Mouse (Mus musculus) cerebellum, adult 2 months (tissue): Measurements from ENCODE around the gene Calhm2. TPM values are rescaled to one million over a fixed set of nuclear protein-coding genes. Genes with fewer than 3 reads are reported as not detected.

Experiments used
- DNase-seq, 2 experiments: peaks; one replicate each; pipeline ENCODE4 v3.0.0; 2021
- H3K27ac ChIP-seq: fragments of 200-500 bp; 2 replicates; pipeline ENCODE4 v1.5.1; 2012; ENCODE audit warnings: low read length, control low read depth, inconsistent platforms; ENCODE audit not compliant: insufficient read depth
- H3K27me3 ChIP-seq: fragments of 200-500 bp; 2 replicates; pipeline ENCODE4 v1.6.1; 2012; ENCODE audit warnings: inconsistent platforms, mild to moderate bottlenecking, low read length, moderate library complexity; ENCODE audit not compliant: control insufficient read depth, insufficient read depth
- H3K4me1 ChIP-seq: fragments of 200-500 bp; 2 replicates; pipeline ENCODE4 v1.6.1; 2011; ENCODE audit warnings: low read length; ENCODE audit not compliant: control insufficient read depth, insufficient read depth
- H3K4me3 ChIP-seq: fragments of 200-500 bp; replicated peaks from 2 replicates; pipeline ENCODE3; 2011; ENCODE audit warnings: mild to moderate bottlenecking, low read depth, low read length, control low read depth; ENCODE audit not compliant: insufficient read depth
- CTCF ChIP-seq: fragments of 200-500 bp; IDR thresholded peaks from 2 replicates; pipeline ENCODE4 v1.5.1; 2011; ENCODE audit warnings: low read depth, mild to moderate bottlenecking, control low read depth, low read length, moderate library complexity, borderline replicate concordance; ENCODE audit not compliant: insufficient read depth
- POLR2A ChIP-seq: fragments of 200-500 bp; IDR thresholded peaks from 2 replicates; pipeline ENCODE4 v1.6.1; 2011; ENCODE audit warnings: low read length, control low read depth, borderline replicate concordance; ENCODE audit not compliant: insufficient read depth
- WGBS: fragments of 180-500 bp; shearing (Covaris S2); methylation state at CpG from one replicate; pipeline ENCODE4 v1.1.7; 2018; 5-methylcytosine and 5-hydroxymethylcytosine counted together
- polyA plus RNA-seq: library from polyadenylated mRNA; depleted of rRNA; stranded (reverse); fragments of >200 nt; gene quantifications from 2 replicates; pipeline ENCODE4 v1.2.3, GENCODE M21; 2012

Calhm2 gene
- polyA plus RNA-seq, 1 experiment: 1.3 TPM

DNA sequence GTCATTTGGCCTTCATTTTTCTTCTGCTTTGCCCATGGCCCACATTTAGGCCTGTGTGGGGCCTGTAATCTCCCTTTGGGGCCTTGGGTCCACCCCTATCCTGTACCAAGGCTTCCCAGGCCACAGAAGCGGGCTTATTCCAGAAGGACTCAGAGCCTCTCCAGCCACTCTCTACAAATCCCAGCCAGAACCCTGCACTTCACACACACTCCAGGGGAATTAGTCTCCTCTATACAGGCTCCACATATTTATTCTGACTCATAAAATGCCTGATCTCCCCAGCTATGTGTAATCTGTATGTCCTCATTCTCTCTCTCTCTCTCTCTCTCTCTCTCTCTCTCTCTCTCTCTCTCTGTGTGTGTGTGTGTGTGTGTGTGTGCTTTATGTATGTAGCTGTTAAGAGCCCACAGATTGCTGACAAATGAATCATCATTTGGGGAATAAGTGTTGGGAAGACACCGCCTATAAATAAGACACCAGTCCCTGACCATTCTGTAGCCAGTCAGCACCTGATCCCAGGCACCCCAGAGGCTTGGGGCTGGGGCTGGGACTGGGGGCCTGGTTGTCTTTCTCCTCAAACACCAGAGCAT is 38.9 kb upstream of the Calhm2 start:
- no peak for DNase-seq
- no peak for TF ChIP-seq POLR2A
- TF ChIP-seq CTCF: no peak
- WGBS: 91% methylated on average over 2 of the region's 2 CpGs

DNA sequence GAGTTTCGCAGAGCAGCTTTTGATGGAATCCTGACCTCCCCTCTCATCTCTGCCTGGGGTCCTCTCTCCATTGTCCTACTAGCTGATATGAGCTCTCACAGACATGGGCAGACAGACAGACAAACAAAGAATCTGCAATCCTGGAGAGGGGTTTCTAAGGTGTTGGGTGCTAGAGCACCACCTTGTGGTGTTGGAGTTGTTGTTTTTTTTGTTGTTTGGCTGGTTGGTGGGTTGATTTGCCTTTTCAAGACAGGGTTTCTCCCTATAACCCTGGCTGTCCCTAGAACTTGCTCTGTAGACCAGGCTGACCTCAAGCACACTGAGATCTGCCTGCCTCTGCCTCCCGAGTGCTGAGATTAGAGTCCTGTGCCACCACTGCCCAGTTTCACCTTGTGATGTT is 37.4 kb upstream of the Calhm2 start:
- Histone ChIP-seq H3K4me1 (no peaks in the 10 kb centered on the region; the same call in 1 of the 2 replicates), H3K27me3 (no peaks in the 10 kb centered on the region), H3K27ac (no peak overlapping the region), H3K4me3 (no peak overlapping the region)
- whole genome bisulfite sequencing: 82% methylated on average over 2 of the region's 2 CpGs
- TF ChIP-seq CTCF (no peak), POLR2A (no peak)
- DNase-seq: no peak

More for the DNA sequence above, 38.9 kb upstream of the Calhm2 start:
- peaks cover 2% of the 10 kb centered on the region; the same call in 1 of the 2 replicates for H3K4me1 ChIP-seq
- no peak overlapping the region for H3K27ac ChIP-seq
- no peaks in the 10 kb centered on the region for H3K27me3 ChIP-seq
- H3K4me3 ChIP-seq: no peak overlapping the region

DNA sequence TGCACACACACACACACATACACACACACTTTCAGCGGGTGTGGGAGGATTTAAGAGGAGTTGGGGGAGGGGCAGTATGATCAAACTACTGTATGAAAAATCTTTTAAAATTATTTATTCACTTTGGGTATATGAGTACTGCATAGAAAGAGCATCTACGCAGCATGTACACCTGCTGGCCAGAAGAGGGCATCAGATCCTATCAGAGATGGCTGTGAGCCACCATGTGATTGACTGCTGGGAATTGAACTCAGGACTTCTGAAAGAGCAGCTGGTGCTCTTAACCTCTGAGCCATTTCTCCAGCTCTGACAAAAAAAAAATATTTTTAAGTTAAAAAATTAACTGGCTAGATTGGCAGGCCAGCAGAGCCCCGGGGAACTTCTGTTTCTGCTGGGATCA is 36.4 kb upstream of the Calhm2 start:
- Histone ChIP-seq H3K4me1 (no peaks in the 10 kb centered on the region; the same call in 1 of the 2 replicates), H3K4me3 (no peak overlapping the region), H3K27me3 (no peaks in the 10 kb centered on the region), H3K27ac (no peak overlapping the region)
- peak in 1 of 2 experiments; percentile 67 for DNase-seq
- TF ChIP-seq CTCF (peak; percentile 72), POLR2A (no peak)
- WGBS: 54% methylated on average over 3 of the region's 3 CpGs

DNA sequence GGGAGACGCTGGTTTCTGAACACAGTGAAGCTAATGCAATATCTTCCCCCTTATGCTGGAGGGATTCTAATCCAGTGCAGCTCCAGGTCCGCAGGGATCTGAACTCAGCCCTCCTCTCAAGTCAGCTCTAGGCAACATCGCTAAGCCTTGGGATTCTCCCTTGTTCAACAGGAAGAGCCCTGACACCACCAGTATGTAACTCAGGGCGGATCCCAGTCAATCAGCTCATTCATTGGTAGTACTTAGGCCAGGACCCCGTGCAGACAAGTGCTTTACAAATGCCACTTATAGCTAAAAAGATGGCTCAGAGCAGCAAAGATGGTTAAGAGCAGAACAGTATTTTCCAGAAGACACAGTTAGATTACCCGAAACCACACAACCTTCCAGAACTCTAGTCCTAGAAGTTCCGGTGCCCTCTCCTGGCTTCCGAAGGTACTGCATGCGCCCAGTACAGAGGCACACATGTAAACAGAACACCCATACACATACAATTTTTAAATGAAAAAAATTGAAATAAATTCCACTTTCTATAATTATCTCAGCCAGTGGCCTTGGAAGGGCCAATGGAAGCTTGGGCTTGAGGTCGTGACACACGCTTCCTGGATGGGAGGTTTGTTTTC is 30.8 kb upstream of the Calhm2 start:
- Histone ChIP-seq H3K4me1 (no peaks in the 10 kb centered on the region), H3K27me3 (no peaks in the 10 kb centered on the region), H3K27ac (no peak overlapping the region), H3K4me3 (no peak overlapping the region)
- no peak for TF ChIP-seq POLR2A
- TF ChIP-seq CTCF: peak; percentile 89
- DNase-seq: peak; percentile 73 to 88
- 21% methylated on average over 11 of the region's 11 CpGs for WGBS

DNA sequence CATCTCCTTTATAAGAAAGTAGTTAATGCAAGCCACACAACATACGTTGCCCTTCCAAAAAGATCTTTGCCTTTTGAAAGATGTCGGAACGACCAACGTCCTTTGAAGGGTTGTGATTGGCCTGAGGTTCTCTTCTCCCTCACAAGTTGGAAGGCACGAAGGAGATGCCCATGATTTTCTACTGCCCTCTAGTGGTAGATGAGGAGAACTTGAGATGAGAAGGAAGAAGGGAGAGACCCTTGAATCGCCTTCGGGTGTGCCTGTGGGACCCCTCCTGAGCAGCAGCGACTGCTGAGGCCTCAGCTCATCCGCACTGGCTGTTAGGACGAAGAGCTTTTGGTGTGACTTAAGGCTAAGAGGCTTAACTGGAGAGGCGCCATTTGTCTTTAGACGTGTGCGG is 30.1 kb upstream of the Calhm2 start:
- peak; percentile 35 to 41 for DNase-seq
- no peak overlapping the region for H3K4me3 ChIP-seq
- TF ChIP-seq CTCF: peak; percentile 69
- TF ChIP-seq POLR2A: no peak
- H3K27ac ChIP-seq: no peak overlapping the region
- H3K27me3 ChIP-seq: no peaks in the 10 kb centered on the region
- H3K4me1 ChIP-seq: no peaks in the 10 kb centered on the region
- 11% methylated on average over 13 of the region's 13 CpGs for WGBS

DNA sequence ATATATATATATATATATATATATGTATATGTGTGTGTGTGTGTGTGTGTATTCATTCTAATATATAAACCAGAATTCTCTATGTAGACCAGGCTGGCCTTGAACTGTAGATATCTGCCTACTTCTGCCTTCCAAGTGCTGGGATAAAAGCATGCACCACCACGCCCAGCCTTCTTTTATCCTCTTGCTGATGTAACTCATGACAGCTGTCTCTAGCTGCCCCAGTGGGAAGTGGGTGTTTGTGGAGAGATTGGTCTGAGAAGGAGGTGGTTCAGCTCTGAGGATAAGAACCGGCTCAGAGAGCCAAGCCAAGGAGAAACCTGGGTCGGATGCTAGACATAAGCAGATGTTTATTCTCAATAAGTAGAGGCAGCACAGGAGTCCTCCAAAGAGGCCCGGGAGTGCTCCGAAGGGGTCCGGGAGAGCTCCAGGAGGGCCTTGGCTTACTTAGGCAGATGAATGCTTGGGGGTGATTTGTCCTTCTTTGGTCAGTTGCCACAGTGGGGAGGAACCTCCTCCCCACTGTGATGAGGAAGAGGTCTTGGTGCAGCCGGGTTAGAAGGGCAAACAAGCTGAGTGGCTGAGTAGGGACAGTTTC is 29.6 kb upstream of the Calhm2 start:
- TF ChIP-seq CTCF (no peak), POLR2A (no peak)
- no peak for DNase-seq
- Histone ChIP-seq H3K27me3 (no peaks in the 10 kb centered on the region), H3K27ac (no peak overlapping the region), H3K4me3 (no peak overlapping the region), H3K4me1 (no peaks in the 10 kb centered on the region)
- 51% methylated on average over 7 of the region's 7 CpGs for WGBS

DNA sequence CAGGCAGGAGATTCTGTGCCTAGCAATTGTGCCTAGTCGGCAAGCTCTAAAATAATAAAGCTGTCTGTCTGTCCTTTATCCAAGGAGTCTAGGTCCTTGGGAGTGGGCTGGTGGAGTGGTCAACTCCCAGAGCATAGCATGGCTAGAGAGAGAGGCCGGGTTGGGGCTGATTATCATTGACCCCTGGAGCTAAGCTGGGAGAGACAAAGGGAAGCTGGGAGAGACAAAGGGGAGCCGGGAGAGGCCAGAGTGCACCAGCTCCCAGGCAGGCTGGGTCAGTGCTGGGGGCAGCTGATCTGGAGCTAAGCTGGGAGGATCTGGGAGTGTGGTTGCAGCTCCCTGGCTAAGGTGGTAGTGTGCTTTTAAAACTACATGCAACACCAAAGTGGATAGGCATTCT is 28.7 kb upstream of the Calhm2 start:
- TF ChIP-seq CTCF (no peak), POLR2A (no peak)
- H3K27me3 ChIP-seq: no peaks in the 10 kb centered on the region
- DNase-seq: no peak
- H3K4me1 ChIP-seq: no peaks in the 10 kb centered on the region
- H3K27ac ChIP-seq: no peak overlapping the region
- H3K4me3 ChIP-seq: no peak overlapping the region
- WGBS: 44% methylated on average over 3 of the region's 3 CpGs
